Mouse (Mus musculus): ENCODE measurements at regions not wholly inside any gene's neighbourhood (a gene's known extent, or its start where the extent isn't known, plus 50 kb on each side); places are given as distances from the start of the nearest gene placed in this dataset.

DNA sequence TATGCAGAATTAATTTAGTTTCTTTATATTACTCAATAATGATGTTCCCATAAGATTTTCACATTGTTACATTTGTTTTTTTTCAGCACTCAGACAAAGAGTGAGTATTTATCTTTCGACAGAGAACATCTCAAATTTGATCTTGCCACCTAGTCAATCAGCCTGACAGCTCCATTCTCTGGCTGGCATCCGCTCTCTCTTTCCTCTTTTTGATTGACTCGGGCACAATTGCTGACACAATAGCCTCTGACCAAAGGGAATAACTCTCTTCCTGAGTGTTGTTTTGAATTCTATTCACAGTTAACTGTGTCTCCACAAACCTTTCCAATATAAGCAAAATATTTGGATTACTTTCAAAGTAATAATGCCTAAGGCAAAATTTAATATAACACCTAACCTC lies 711.4 kb downstream of the Adgrl2 start:
- TF ChIP-seq POLR2A (IDR thresholded peaks at IDR 0.05; ENCODE audit: borderline replicate concordance, low read depth, low read length) (no peak), CTCF (IDR thresholded peaks at IDR 0.05; ENCODE audit: low read depth, low read length) (no peak)
